Mouse (Mus musculus) liver, embryonic 14.5 days (tissue): ENCODE measurements at regions not wholly inside any gene's neighbourhood (a gene's known extent, or its start where the extent isn't known, plus 50 kb on each side); places are given as distances from the start of the nearest gene placed in this dataset.

Source experiments
- ATAC-seq: fragments of 200-750 bp; cut with Nextera tagmentation; 2 replicates; pipeline ENCODE4 v1.8.0; 2017; ENCODE audit warnings: moderate number of reproducible peaks, mild to moderate bottlenecking, moderate library complexity; ENCODE audit not compliant: insufficient read depth
- DNase-seq, 3 experiments: peaks; one replicate each; pipeline ENCODE4 v3.0.0-alpha.2; 2012 to 2013; ENCODE audit warnings: low read depth in 3 of 3, low spot score in 3 of 3
- H3K27ac ChIP-seq: fragments of 300-500 bp; sonication (generic); 2 replicates; pipeline ENCODE4 v1.5.1; 2014; ENCODE audit warnings: moderate library complexity, mild to moderate bottlenecking, control low read depth, inconsistent platforms
- H3K27me3 ChIP-seq: fragments of 300-500 bp; sonication (generic); 2 replicates; pipeline ENCODE4 v1.6.1; 2014; ENCODE audit warnings: mild to moderate bottlenecking, low read length, moderate library complexity; ENCODE audit not compliant: control insufficient read depth, insufficient read depth
- H3K36me3 ChIP-seq: fragments of 300-500 bp; sonication (generic); replicated peaks from 2 replicates; pipeline ENCODE4 v1.6.1; 2014; ENCODE audit warnings: low read depth; ENCODE audit not compliant: control insufficient read depth, insufficient read depth
- H3K4me1 ChIP-seq, 2 experiments: fragments of 200-500 bp in 1 of 2; fragments of 300-500 bp in 1 of 2; sonication (generic) in 1 of 2; replicated peaks; 2 replicates each; pipeline ENCODE4 v1.6.1; 2012 to 2014; ENCODE audit warnings: antibody characterized with exemption in 1 of 2, inconsistent platforms in 1 of 2, low read length in 1 of 2; ENCODE audit not compliant: control insufficient read depth in 2 of 2, insufficient read depth in 2 of 2
- H3K4me2 ChIP-seq: fragments of 300-500 bp; sonication (generic); 2 replicates; pipeline ENCODE4 v1.6.1; 2014; ENCODE audit warnings: low read depth, mild to moderate bottlenecking, control low read depth, moderate library complexity
- H3K4me3 ChIP-seq, 2 experiments: fragments of 200-500 bp in 1 of 2; fragments of 300-500 bp in 1 of 2; sonication (generic) in 1 of 2; 2 replicates each; pipeline ENCODE4 v1.5.1; 2012 to 2014; ENCODE audit warnings: low read depth in 2 of 2, low read length in 2 of 2, mild to moderate bottlenecking in 2 of 2, control low read depth in 1 of 2, inconsistent platforms in 1 of 2, moderate library complexity in 1 of 2; ENCODE audit not compliant: insufficient read depth in 1 of 2
- H3K9ac ChIP-seq: fragments of 300-500 bp; sonication (generic); replicated peaks from 2 replicates; pipeline ENCODE4 v1.6.1; 2014; ENCODE audit warnings: mild to moderate bottlenecking, control low read depth, moderate library complexity
- H3K9me3 ChIP-seq: fragments of 300-500 bp; sonication (generic); 2 replicates; pipeline ENCODE4 v1.6.1; 2016; ENCODE audit warnings: low read length, mixed read lengths; ENCODE audit not compliant: control insufficient read depth
- CTCF ChIP-seq: IDR thresholded peaks from 2 replicates; pipeline ENCODE4 v1.5.1; 2016; ENCODE audit warnings: antibody characterized with exemption, low read depth, control low read depth
- EP300 ChIP-seq: IDR thresholded peaks from 2 replicates; pipeline ENCODE4 v1.6.1; 2016; ENCODE audit warnings: antibody characterized with exemption, low read depth
- WGBS: fragments of 180-500 bp; shearing (Covaris S2); extraction: QIAGEN DNeasy Blood & Tissue Kit; methylation state at CpG from one replicate; pipeline ENCODE4 v1.1.7; 2014; ENCODE audit not compliant: insufficient replicate concordance; 5-methylcytosine and 5-hydroxymethylcytosine counted together

GRCm38 (mm10) chr6:89013690-89014061 is 111.6 kb downstream of the Tpra1 start:
- peaks cover 3% of the 10 kb centered on the region; the same call in 1 of the 2 replicates for H3K27me3 ChIP-seq
- no peak overlapping the region for H3K27ac ChIP-seq
- no peak overlapping the region for H3K4me3 ChIP-seq
- no peaks in the 10 kb centered on the region for H3K36me3 ChIP-seq
- H3K4me2 ChIP-seq: no peak overlapping the region
- 54% methylated on average over 8 of the region's 8 CpGs for WGBS
- H3K9me3 ChIP-seq: no peaks in the 10 kb centered on the region
- H3K9ac ChIP-seq: no peak overlapping the region
- ATAC-seq (no peak), DNase-seq (no peak)
- TF ChIP-seq EP300 (no peak), CTCF (no peak)
- no peaks in the 10 kb centered on the region for H3K4me1 ChIP-seq

GRCm38 (mm10) chr6:89024101-89024650 is 122.1 kb downstream of the Tpra1 start:
- no peaks in the 10 kb centered on the region for H3K9me3 ChIP-seq
- no peak overlapping the region for H3K4me3 ChIP-seq
- no peak overlapping the region for H3K27ac ChIP-seq
- WGBS: 33% methylated on average over 11 of the region's 11 CpGs
- no peaks in the 10 kb centered on the region for H3K27me3 ChIP-seq
- no peak for ATAC-seq
- H3K36me3 ChIP-seq: no peaks in the 10 kb centered on the region
- no peak overlapping the region for H3K9ac ChIP-seq
- TF ChIP-seq CTCF: peak; percentile 45; the same call in 1 of the 2 replicates
- TF ChIP-seq EP300: no peak
- no peaks in the 10 kb centered on the region for H3K4me1 ChIP-seq
- no peak for DNase-seq
- H3K4me2 ChIP-seq: no peak overlapping the region

- no peaks in the 10 kb centered on the region for H3K9me3 ChIP-seq
- no peak overlapping the region for H3K27ac ChIP-seq
- DNase-seq: no peak
These were observed 131.6 kb downstream of the Tpra1 start for GRCm38 (mm10) chr6:89033433-89034298.

GRCm38 (mm10) chr6:89034455-89034854 is 132.4 kb downstream of the Tpra1 start:
- WGBS: 50% methylated on average over 3 of the region's 3 CpGs
- Histone ChIP-seq H3K9me3 (no peaks in the 10 kb centered on the region), H3K27ac (no peak overlapping the region), H3K9ac (no peak overlapping the region), H3K4me3 (no peak overlapping the region), H3K27me3 (no peaks in the 10 kb centered on the region), H3K4me2 (no peak overlapping the region), H3K36me3 (no peaks in the 10 kb centered on the region), H3K4me1 (no peaks in the 10 kb centered on the region)
- ATAC-seq (no peak), DNase-seq (no peak)
- no peak for TF ChIP-seq EP300
- no peak for TF ChIP-seq CTCF

More at GRCm38 (mm10) chr6:89033433-89034298, 131.6 kb downstream of the Tpra1 start:
- H3K27me3 ChIP-seq: no peaks in the 10 kb centered on the region
- H3K4me3 ChIP-seq: no peak overlapping the region
- no peak overlapping the region for H3K9ac ChIP-seq
- TF ChIP-seq CTCF: peak; percentile 12; the same call in 1 of the 2 replicates
- TF ChIP-seq EP300: no peak
- no peak overlapping the region for H3K4me2 ChIP-seq
- no peaks in the 10 kb centered on the region for H3K4me1 ChIP-seq
- no peak for ATAC-seq
- H3K36me3 ChIP-seq: no peaks in the 10 kb centered on the region
- 32% methylated on average over 5 of the region's 5 CpGs for WGBS

GRCm38 (mm10) chr6:89035061-89035835 is 133.2 kb downstream of the Tpra1 start:
- ATAC-seq (no peak), DNase-seq (no peak)
- WGBS: 56% methylated on average over 13 of the region's 13 CpGs
- H3K4me2 ChIP-seq: no peak overlapping the region
- no peak overlapping the region for H3K27ac ChIP-seq
- TF ChIP-seq EP300 (no peak), CTCF (no peak)
- no peak overlapping the region for H3K4me3 ChIP-seq
- no peaks in the 10 kb centered on the region for H3K4me1 ChIP-seq
- no peaks in the 10 kb centered on the region for H3K36me3 ChIP-seq
- no peaks in the 10 kb centered on the region for H3K9me3 ChIP-seq
- H3K9ac ChIP-seq: no peak overlapping the region
- no peaks in the 10 kb centered on the region for H3K27me3 ChIP-seq
